Mouse (Mus musculus): ENCODE measurements around the gene Ccdc85b.

Gene Ccdc85b

GRCm38 (mm10) chr19:5472857-5473256, 15.2 kb upstream of the Ccdc85b start:
- peak; percentile 37 for DNase-seq (ENCODE audit: low read depth, low spot score)
- H3K27me3 ChIP-seq (ENCODE audit: control insufficient read depth, insufficient read depth, low read length, poor library complexity, severe bottlenecking), result no peaks in the 10 kb centered on the region; the same call in 1 of the 2 replicates
- no peaks in the 10 kb centered on the region for H3K36me3 ChIP-seq (ENCODE audit: control insufficient read depth, insufficient read depth, low read length, poor library complexity, severe bottlenecking)

- Histone ChIP-seq H3K36me3 (ENCODE audit: control insufficient read depth, insufficient read depth, low read length, poor library complexity, severe bottlenecking) (no peaks in the 10 kb centered on the region), H3K27me3 (ENCODE audit: control insufficient read depth, insufficient read depth, low read length, poor library complexity, severe bottlenecking) (no peaks in the 10 kb centered on the region; the same call in 1 of the 2 replicates)
- DNase-seq (ENCODE audit: low read depth, low spot score), result no peak
These were observed 14.2 kb upstream of the Ccdc85b start for GRCm38 (mm10) chr19:5471846-5472245.

- peaks cover 8% of the 10 kb centered on the region; the same call in 1 of the 2 replicates for H3K36me3 ChIP-seq (ENCODE audit: control insufficient read depth, insufficient read depth, low read length, poor library complexity, severe bottlenecking)
- no peaks in the 10 kb centered on the region for H3K27me3 ChIP-seq (ENCODE audit: control insufficient read depth, insufficient read depth, low read length, poor library complexity, severe bottlenecking)
- DNase-seq (ENCODE audit: low read depth, low spot score), result no peak
These were observed 10.7 kb upstream of the Ccdc85b start, which contains the start of gene Ctsw for GRCm38 (mm10) chr19:5468374-5468773. TSS of gene Ctsw (minus strand) at chr19:5468507.

GRCm38 (mm10) chr19:5466916-5467500, 9.3 kb upstream of the Ccdc85b start:
- H3K36me3 ChIP-seq (ENCODE audit: control insufficient read depth, insufficient read depth, low read length, poor library complexity, severe bottlenecking), result peaks cover 8% of the 10 kb centered on the region; the same call in 1 of the 2 replicates
- DNase-seq (ENCODE audit: low read depth, low spot score), result no peak
- no peaks in the 10 kb centered on the region for H3K27me3 ChIP-seq (ENCODE audit: control insufficient read depth, insufficient read depth, low read length, poor library complexity, severe bottlenecking)

DNA sequence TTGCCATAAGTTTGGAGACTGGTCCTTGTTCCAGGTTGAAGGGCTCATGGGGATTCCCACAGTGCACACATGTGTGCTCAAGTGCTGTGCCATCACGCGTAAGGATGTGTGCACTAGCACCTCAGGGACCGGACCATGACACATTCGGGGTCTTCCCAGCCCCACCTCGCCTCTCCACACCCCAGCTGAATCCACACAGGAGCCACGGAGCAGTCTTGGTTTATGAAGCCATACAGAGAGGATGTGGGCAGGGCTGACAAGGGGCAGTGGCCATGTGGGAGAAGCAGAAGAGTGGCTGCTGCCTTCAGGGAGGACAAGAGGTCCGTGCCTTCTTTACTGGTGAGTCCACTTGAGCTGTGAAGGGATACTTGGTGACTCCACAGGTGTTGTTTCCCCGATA, 7.3 kb upstream of the Ccdc85b start:
- Histone ChIP-seq H3K27me3 (ENCODE audit: control insufficient read depth, insufficient read depth, low read length, poor library complexity, severe bottlenecking) (no peaks in the 10 kb centered on the region), H3K36me3 (ENCODE audit: control insufficient read depth, insufficient read depth, low read length, poor library complexity, severe bottlenecking) (peaks cover 8% of the 10 kb centered on the region; the same call in 1 of the 2 replicates)
- DNase-seq (ENCODE audit: low read depth, low spot score), result no peak

GRCm38 (mm10) chr19:5463791-5464562, 6.3 kb upstream of the Ccdc85b start:
- H3K27me3 ChIP-seq (ENCODE audit: control insufficient read depth, insufficient read depth, low read length, poor library complexity, severe bottlenecking), result no peaks in the 10 kb centered on the region
- H3K36me3 ChIP-seq (ENCODE audit: control insufficient read depth, insufficient read depth, low read length, poor library complexity, severe bottlenecking), result peaks cover 8% of the 10 kb centered on the region; the same call in 1 of the 2 replicates
- peak; percentile 71 for DNase-seq (ENCODE audit: low read depth, low spot score)

DNA sequence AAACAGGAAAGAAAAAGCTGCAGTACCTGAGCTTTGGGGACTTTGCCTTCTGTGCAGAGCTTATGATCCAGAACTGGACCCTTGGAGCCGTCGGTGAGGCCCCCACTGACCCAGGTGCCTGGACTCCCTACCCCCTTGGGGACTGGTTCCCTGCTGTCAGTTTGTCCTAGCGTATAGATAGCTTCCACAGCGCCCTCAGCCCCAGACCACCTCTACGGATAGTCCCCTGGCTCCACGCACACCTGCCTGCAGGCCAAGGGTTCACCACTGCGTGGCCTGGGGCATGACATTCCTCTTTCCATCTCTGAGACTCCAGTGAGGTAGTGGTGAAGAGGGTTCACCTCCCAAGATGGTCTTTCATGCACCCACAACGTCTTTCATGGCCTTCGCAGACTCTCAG, 5.5 kb upstream of the Ccdc85b start:
- Histone ChIP-seq H3K36me3 (ENCODE audit: control insufficient read depth, insufficient read depth, low read length, poor library complexity, severe bottlenecking) (peaks cover 8% of the 10 kb centered on the region; the same call in 1 of the 2 replicates), H3K27me3 (ENCODE audit: control insufficient read depth, insufficient read depth, low read length, poor library complexity, severe bottlenecking) (no peaks in the 10 kb centered on the region)
- no peak for DNase-seq (ENCODE audit: low read depth, low spot score)

- no peaks in the 10 kb centered on the region for H3K27me3 ChIP-seq (ENCODE audit: control insufficient read depth, insufficient read depth, low read length, poor library complexity, severe bottlenecking)
- DNase-seq (ENCODE audit: low read depth, low spot score), result no peak
- H3K36me3 ChIP-seq (ENCODE audit: control insufficient read depth, insufficient read depth, low read length, poor library complexity, severe bottlenecking), result peaks cover 8% of the 10 kb centered on the region; the same call in 1 of the 2 replicates
These were observed 3.7 kb upstream of the Ccdc85b start for GRCm38 (mm10) chr19:5461411-5461810.

DNA sequence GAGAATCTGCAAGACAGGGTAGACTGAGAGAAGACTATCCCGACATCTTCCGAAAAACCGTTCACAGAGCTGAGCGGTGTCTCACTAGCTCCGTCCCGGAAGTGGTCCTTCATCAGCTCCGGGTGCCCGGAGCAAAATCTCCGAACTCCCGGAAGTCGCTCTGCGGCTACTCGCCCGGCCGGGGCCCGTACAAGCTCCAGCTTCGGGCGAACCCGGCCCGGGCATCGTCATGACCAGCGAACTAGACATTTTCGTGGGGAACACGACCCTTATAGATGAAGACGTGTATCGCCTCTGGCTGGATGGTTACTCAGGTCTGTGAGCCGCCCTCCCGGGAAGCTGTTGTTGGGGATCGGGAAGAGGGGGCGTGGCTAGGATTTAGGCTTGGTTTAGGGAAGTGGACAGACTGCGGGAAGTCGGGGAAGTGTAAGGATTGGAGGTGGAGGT, 2.8 kb upstream of the Ccdc85b start, which contains the start of gene Fibp:
Gene Fibp (plus strand): TSS at position 151 of the 447 bp plus-strand sequence.
- Histone ChIP-seq H3K36me3 (ENCODE audit: control insufficient read depth, insufficient read depth, low read length, poor library complexity, severe bottlenecking) (peaks cover 3% of the 10 kb centered on the region; the same call in 1 of the 2 replicates), H3K27me3 (ENCODE audit: control insufficient read depth, insufficient read depth, low read length, poor library complexity, severe bottlenecking) (no peaks in the 10 kb centered on the region)
- DNase-seq (ENCODE audit: low read depth, low spot score), result peak; percentile 88

DNA sequence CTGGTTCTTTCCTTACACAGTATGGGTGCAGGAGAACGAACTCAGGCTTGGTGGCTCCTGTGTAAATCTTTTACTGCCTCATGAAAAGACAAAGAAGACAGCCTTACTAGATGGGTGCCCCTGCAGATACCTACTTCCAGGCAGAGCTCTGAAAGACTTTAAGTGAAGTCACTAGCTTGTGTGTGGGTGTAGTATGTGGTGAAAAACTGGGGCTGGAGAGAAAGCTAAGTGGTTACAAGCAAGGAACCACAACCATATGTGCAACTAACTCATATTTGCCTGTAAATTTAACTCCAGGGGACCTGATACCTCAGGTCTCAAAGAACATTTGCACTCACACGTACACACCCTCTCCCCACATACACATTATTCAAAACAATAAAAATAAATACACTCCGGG, 2.2 kb upstream of the Ccdc85b start:
- peaks cover under 1% of the 10 kb centered on the region; the same call in 1 of the 2 replicates for H3K36me3 ChIP-seq (ENCODE audit: control insufficient read depth, insufficient read depth, low read length, poor library complexity, severe bottlenecking)
- no peaks in the 10 kb centered on the region for H3K27me3 ChIP-seq (ENCODE audit: control insufficient read depth, insufficient read depth, low read length, poor library complexity, severe bottlenecking)
- DNase-seq (ENCODE audit: low read depth, low spot score), result no peak

DNA sequence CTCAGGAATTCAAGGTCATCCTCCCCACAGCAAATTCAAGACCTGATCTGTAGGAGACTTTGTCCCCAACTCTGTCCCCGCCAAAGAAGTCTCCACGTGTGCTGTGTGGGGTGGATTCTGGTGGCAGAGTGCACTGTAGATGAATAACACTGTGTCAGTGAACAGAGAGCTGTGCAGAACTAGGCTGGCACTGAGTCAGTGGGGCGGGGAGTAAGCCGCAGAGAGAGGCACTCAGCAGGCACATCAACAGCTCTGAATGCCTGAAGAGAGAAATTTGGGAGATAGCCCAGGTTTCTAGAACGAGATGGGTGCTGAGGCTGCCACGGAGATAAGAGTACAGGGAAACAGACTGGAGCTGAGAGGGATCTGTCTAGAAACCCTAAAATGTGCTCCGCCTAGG, 1.3 kb upstream of the Ccdc85b start:
- Histone ChIP-seq H3K27me3 (ENCODE audit: control insufficient read depth, insufficient read depth, low read length, poor library complexity, severe bottlenecking) (no peaks in the 10 kb centered on the region), H3K36me3 (ENCODE audit: control insufficient read depth, insufficient read depth, low read length, poor library complexity, severe bottlenecking) (no peaks in the 10 kb centered on the region; the same call in 1 of the 2 replicates)
- DNase-seq (ENCODE audit: low read depth, low spot score), result no peak

DNA sequence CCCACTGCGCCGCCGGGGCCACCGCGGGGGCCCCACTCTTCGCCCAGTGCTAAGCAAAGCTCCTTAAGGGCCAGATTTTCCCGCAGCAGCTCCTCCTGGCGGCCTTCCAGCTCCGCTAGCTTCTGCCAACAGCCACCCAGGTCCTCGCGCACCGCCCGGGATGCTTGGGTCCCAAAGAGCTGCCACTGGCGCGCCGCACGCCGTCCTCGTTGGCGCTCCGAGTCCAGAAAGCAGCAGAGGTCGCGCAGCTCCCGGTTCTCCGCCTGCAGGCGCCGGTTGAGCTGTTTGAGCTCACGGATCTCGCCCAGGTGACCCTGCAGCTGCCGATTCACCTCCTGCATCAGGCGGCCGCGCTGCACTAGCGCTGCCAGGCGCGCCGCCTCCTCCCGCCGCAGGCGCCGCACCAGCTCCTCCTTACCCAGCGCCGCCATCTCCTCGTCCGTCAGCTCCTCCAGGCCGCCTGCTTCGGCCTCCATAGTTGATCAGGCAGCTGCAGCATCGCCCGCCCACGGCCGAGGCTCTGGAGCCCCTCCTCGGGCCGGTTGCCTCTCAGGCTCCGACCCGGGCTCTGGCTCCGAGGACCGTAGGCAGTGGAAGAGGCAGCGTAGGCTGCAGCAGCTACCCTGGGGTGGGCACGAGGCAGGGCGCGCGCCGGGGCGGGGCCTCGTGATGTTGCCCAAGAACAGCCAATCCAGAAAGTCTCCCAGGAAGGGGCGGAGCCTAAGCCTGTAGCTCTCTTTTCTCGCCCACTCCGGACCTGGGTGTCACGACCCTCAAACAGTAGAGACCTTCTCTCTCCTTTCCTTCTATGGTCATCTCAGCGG, 560 bp downstream of the Ccdc85b start:
- Histone ChIP-seq H3K27me3 (ENCODE audit: control insufficient read depth, insufficient read depth, low read length, poor library complexity, severe bottlenecking) (no peaks in the 10 kb centered on the region), H3K36me3 (ENCODE audit: control insufficient read depth, insufficient read depth, low read length, poor library complexity, severe bottlenecking) (no peaks in the 10 kb centered on the region; the same call in 1 of the 2 replicates)
- DNase-seq (ENCODE audit: low read depth, low spot score), result peak; percentile 91

GRCm38 (mm10) chr19:5456241-5456921, 1.3 kb downstream of the Ccdc85b start:
- DNase-seq (ENCODE audit: low read depth, low spot score), result no peak
- Histone ChIP-seq H3K36me3 (ENCODE audit: control insufficient read depth, insufficient read depth, low read length, poor library complexity, severe bottlenecking) (no peaks in the 10 kb centered on the region; the same call in 1 of the 2 replicates), H3K27me3 (ENCODE audit: control insufficient read depth, insufficient read depth, low read length, poor library complexity, severe bottlenecking) (no peaks in the 10 kb centered on the region)

- DNase-seq (ENCODE audit: low read depth, low spot score), result no peak
- Histone ChIP-seq H3K36me3 (ENCODE audit: control insufficient read depth, insufficient read depth, low read length, poor library complexity, severe bottlenecking) (no peaks in the 10 kb centered on the region; the same call in 1 of the 2 replicates), H3K27me3 (ENCODE audit: control insufficient read depth, insufficient read depth, low read length, poor library complexity, severe bottlenecking) (no peaks in the 10 kb centered on the region)
These were observed 2.1 kb downstream of the Ccdc85b start for GRCm38 (mm10) chr19:5455568-5455967.
